Mouse (Mus musculus): ENCODE data around the gene Gpc5.

- no peak for TF ChIP-seq CTCF (IDR thresholded peaks at IDR 0.05; ENCODE audit: borderline replicate concordance, insufficient read depth, low read depth, low read length)
- no peak for TF ChIP-seq POLR2A (IDR thresholded peaks at IDR 0.05; ENCODE audit: borderline replicate concordance, insufficient read depth, low read length)
Observed at GRCm38 (mm10) chr14:116210304-116210703, 1118.3 kb downstream of the Gpc5 start.
